Mouse (Mus musculus) forebrain, embryonic 15.5 days (tissue): ENCODE results near the gene Smpdl3b. TPM values are rescaled to one million over a fixed set of nuclear protein-coding genes. Genes with fewer than 3 reads are reported as not detected.
A peak's percentile ranks its signal among the peaks of the same experiment; 100 is the strongest.
"Not testable (repeated sequence)": the region's sequence is repeated elsewhere in the genome, so short reads cannot be mapped to it uniquely, and the experiment has no call there.

ENCODE experiments used
- ATAC-seq: fragments of 200-750 bp; cut with Nextera tagmentation; replicated peaks from 2 replicates; pipeline ENCODE4 v1.8.0; 2017; ENCODE audit warnings: mild to moderate bottlenecking, moderate TSS enrichment, moderate library complexity
- H3K27ac ChIP-seq: fragments of 300-500 bp; sonication (generic); replicated peaks from 2 replicates; pipeline ENCODE4 v1.5.1; 2015; ENCODE audit warnings: mild to moderate bottlenecking, inconsistent platforms
- H3K27me3 ChIP-seq: fragments of 300-500 bp; sonication (generic); 2 replicates; pipeline ENCODE4 v1.6.1; 2015; ENCODE audit warnings: inconsistent platforms
- H3K36me3 ChIP-seq: fragments of 300-500 bp; sonication (generic); 2 replicates; pipeline ENCODE4 v1.6.1; 2015; ENCODE audit warnings: mild to moderate bottlenecking, inconsistent platforms
- H3K4me1 ChIP-seq: fragments of 300-500 bp; sonication (generic); 2 replicates; pipeline ENCODE4 v1.6.1; 2015; ENCODE audit warnings: inconsistent platforms
- H3K4me2 ChIP-seq: fragments of 300-500 bp; sonication (generic); replicated peaks from 2 replicates; pipeline ENCODE4 v1.6.1; 2015; ENCODE audit warnings: mild to moderate bottlenecking, inconsistent platforms
- H3K4me3 ChIP-seq: fragments of 300-500 bp; sonication (generic); 2 replicates; pipeline ENCODE4 v1.5.1; 2015; ENCODE audit warnings: mild to moderate bottlenecking, inconsistent platforms
- H3K9ac ChIP-seq: fragments of 300-500 bp; sonication (generic); replicated peaks from 2 replicates; pipeline ENCODE4 v1.6.1; 2015; ENCODE audit warnings: mild to moderate bottlenecking, inconsistent platforms
- H3K9me3 ChIP-seq: fragments of 300-500 bp; sonication (generic); 2 replicates; pipeline ENCODE4 v1.6.1; 2016; ENCODE audit warnings: inconsistent platforms
- WGBS: fragments of 180-500 bp; shearing (Covaris S2); methylation state at CpG from one replicate; pipeline ENCODE4 v1.1.7; 2015; ENCODE audit warnings: mixed read lengths; 5-methylcytosine and 5-hydroxymethylcytosine counted together
- polyA plus RNA-seq: library from polyadenylated mRNA; unstranded; fragments of >200 nt; fragmentation: Nextera tagmentation; extraction: Ambion mirVana; gene quantifications from 2 replicates; pipeline ENCODE4 v1.2.1, GENCODE M21; 2015

Smpdl3b gene
- polyA plus RNA-seq, 1 experiment from 2014 or later = 1.4 TPM

- ATAC-seq = no peak
- 0 out of 2 replicates have a peak, but pooled peaks cover 8% of the 10 kb centered on the region for H3K4me1 ChIP-seq
- no peaks in the 10 kb centered on the region for H3K27me3 ChIP-seq
- H3K9ac ChIP-seq = no peak overlapping the region
- H3K4me2 ChIP-seq = no peak overlapping the region
- H3K36me3 ChIP-seq = no peaks in the 10 kb centered on the region
- no peaks in the 10 kb centered on the region for H3K9me3 ChIP-seq
- H3K4me3 ChIP-seq = no peak overlapping the region
- no peak overlapping the region for H3K27ac ChIP-seq
- WGBS = 93% methylated on average over 9 of the region's 9 CpGs
Observed at GRCm38 (mm10) chr4:132746911-132747517, 10.0 kb downstream of the Smpdl3b start.

GRCm38 (mm10) chr4:132743992-132744911 lies 12.8 kb downstream of the Smpdl3b start:
- Histone ChIP-seq H3K27ac (no peak overlapping the region; the same call in 1 of the 2 replicates), H3K9ac (no peak overlapping the region), H3K4me1 (0 out of 2 replicates have a peak, but pooled peaks cover 8% of the 10 kb centered on the region), H3K4me2 (no peak overlapping the region), H3K4me3 (no peak overlapping the region), H3K36me3 (no peaks in the 10 kb centered on the region), H3K9me3 (no peaks in the 10 kb centered on the region), H3K27me3 (no peaks in the 10 kb centered on the region)
- WGBS = 66% methylated on average over 11 of the region's 11 CpGs
- ATAC-seq = no peak

GRCm38 (mm10) chr4:132741491-132741890 lies 15.6 kb downstream of the Smpdl3b start:
- Histone ChIP-seq H3K4me3 (no peak overlapping the region), H3K27me3 (no peaks in the 10 kb centered on the region), H3K9me3 (no peaks in the 10 kb centered on the region), H3K27ac (no peak overlapping the region), H3K4me1 (0 out of 2 replicates have a peak, but pooled peaks cover 8% of the 10 kb centered on the region), H3K36me3 (no peaks in the 10 kb centered on the region), H3K9ac (no peak overlapping the region), H3K4me2 (no peak overlapping the region)
- ATAC-seq = no peak
- 94% methylated on average over 7 of the region's 7 CpGs for WGBS

- not testable (repeated sequence) for H3K4me3 ChIP-seq, H3K9ac ChIP-seq, H3K9me3 ChIP-seq, ATAC-seq, H3K36me3 ChIP-seq, H3K27ac ChIP-seq, H3K27me3 ChIP-seq, H3K4me2 ChIP-seq, H3K4me1 ChIP-seq
- WGBS = 90% methylated on average over 9 of the region's 9 CpGs
Observed at GRCm38 (mm10) chr4:132737154-132737553, 19.9 kb downstream of the Smpdl3b start.

GRCm38 (mm10) chr4:132735894-132736293 lies 21.2 kb downstream of the Smpdl3b start:
- Histone ChIP-seq H3K9me3 (no peaks in the 10 kb centered on the region), H3K4me3 (no peak overlapping the region), H3K27ac (no peak overlapping the region), H3K27me3 (no peaks in the 10 kb centered on the region), H3K36me3 (no peaks in the 10 kb centered on the region), H3K9ac (no peak overlapping the region), H3K4me1 (peaks cover 10% of the 10 kb centered on the region), H3K4me2 (no peak overlapping the region)
- WGBS = 75% methylated on average over 3 of the region's 3 CpGs
- no peak for ATAC-seq

GRCm38 (mm10) chr4:132735389-132735788 lies 21.7 kb downstream of the Smpdl3b start:
- no peak overlapping the region for H3K4me3 ChIP-seq
- no peak for ATAC-seq
- H3K4me1 ChIP-seq = peaks cover 10% of the 10 kb centered on the region
- H3K27me3 ChIP-seq = no peaks in the 10 kb centered on the region
- H3K27ac ChIP-seq = no peak overlapping the region
- H3K4me2 ChIP-seq = no peak overlapping the region
- no peaks in the 10 kb centered on the region for H3K36me3 ChIP-seq
- H3K9me3 ChIP-seq = no peaks in the 10 kb centered on the region
- H3K9ac ChIP-seq = no peak overlapping the region
- WGBS = 70% methylated on average over 2 of the region's 2 CpGs

- Histone ChIP-seq H3K9ac (no peak overlapping the region), H3K4me2 (no peak overlapping the region), H3K4me1 (peaks cover 10% of the 10 kb centered on the region), H3K27ac (no peak overlapping the region), H3K27me3 (no peaks in the 10 kb centered on the region), H3K4me3 (no peak overlapping the region), H3K36me3 (no peaks in the 10 kb centered on the region), H3K9me3 (no peaks in the 10 kb centered on the region)
- WGBS = 92% methylated on average over 2 of the region's 2 CpGs
- no peak for ATAC-seq
Observed at GRCm38 (mm10) chr4:132734766-132735165, 22.3 kb downstream of the Smpdl3b start.

GRCm38 (mm10) chr4:132733071-132733770 lies 23.8 kb downstream of the Smpdl3b start:
- WGBS = 93% methylated on average over 25 of the region's 25 CpGs
- Histone ChIP-seq H3K27me3 (no peaks in the 10 kb centered on the region), H3K36me3 (no peaks in the 10 kb centered on the region), H3K27ac (no peak overlapping the region), H3K9ac (no peak overlapping the region), H3K4me1 (peaks cover 10% of the 10 kb centered on the region), H3K9me3 (no peaks in the 10 kb centered on the region), H3K4me3 (no peak overlapping the region), H3K4me2 (no peak overlapping the region)
- ATAC-seq = no peak

- Histone ChIP-seq H3K27me3 (no peaks in the 10 kb centered on the region), H3K4me1 (peaks cover 10% of the 10 kb centered on the region), H3K36me3 (no peaks in the 10 kb centered on the region), H3K9me3 (no peaks in the 10 kb centered on the region), H3K4me2 (peak within 1 kb of the TSS; percentile 60), H3K27ac (no peak within 1 kb of the TSS), H3K9ac (peak within 1 kb of the TSS; percentile 48), H3K4me3 (peak within 1 kb of the TSS; percentile 51)
- 1% methylated on average over 34 of the region's 34 CpGs for WGBS
- ATAC-seq = peak; percentile 95
Observed at GRCm38 (mm10) chr4:132732148-132732684, 24.8 kb downstream of the Smpdl3b start, which contains the start of gene Xkr8. TSS of gene Xkr8 (minus strand) at chr4:132732546.

GRCm38 (mm10) chr4:132731616-132732015 lies 25.4 kb downstream of the Smpdl3b start:
- Histone ChIP-seq H3K27me3 (no peaks in the 10 kb centered on the region), H3K4me2 (peak overlapping the region; percentile 60), H3K4me3 (peak overlapping the region; percentile 51), H3K36me3 (no peaks in the 10 kb centered on the region), H3K9me3 (no peaks in the 10 kb centered on the region), H3K9ac (peak overlapping the region; percentile 48), H3K27ac (no peak overlapping the region), H3K4me1 (peaks cover 10% of the 10 kb centered on the region)
- 53% methylated on average over 12 of the region's 12 CpGs for WGBS
- no peak for ATAC-seq

GRCm38 (mm10) chr4:132728233-132728632 lies 28.8 kb downstream of the Smpdl3b start:
- H3K4me1 ChIP-seq = peaks cover 10% of the 10 kb centered on the region
- H3K4me2 ChIP-seq = no peak overlapping the region
- no peaks in the 10 kb centered on the region for H3K9me3 ChIP-seq
- no peak for ATAC-seq
- H3K27me3 ChIP-seq = no peaks in the 10 kb centered on the region
- WGBS = 95% methylated on average over 8 of the region's 8 CpGs
- no peak overlapping the region for H3K27ac ChIP-seq
- H3K9ac ChIP-seq = no peak overlapping the region
- no peak overlapping the region for H3K4me3 ChIP-seq
- H3K36me3 ChIP-seq = peaks cover 11% of the 10 kb centered on the region; the same call in 1 of the 2 replicates
